In genomic region chr15:56813876-56814275, GRCm38 (mm10) we compare ENCODE assay signal across 14 mouse cellular contexts.
"Had no signal": no experiment of that assay in that cellular context is flagged by ENCODE, and none has a peak within 500 bp of the region (broad histone marks: within the 10 kb centered on the region; RNA-seq: fewer than 3 reads in every experiment).

No protein-coding gene starts in this region.

- H3K36me3 ChIP-seq: limb, embryonic 10.5 days; liver, embryonic 15.5 days; lung, embryonic 15.5 days had no signal

- H3K4me2 ChIP-seq: liver, embryonic 11.5 days; liver, embryonic 15.5 days; lung, embryonic 15.5 days; midbrain, embryonic 11.5 days had no signal

- DNase-seq: kidney, adult 11 months; kidney, postnatal 25 days; layer of hippocampus, adult 9-11 months; retina, postnatal 1 day; right cerebral cortex, postnatal 25 days; thymus, postnatal 36 days had no signal

- H3K27me3 ChIP-seq: liver, embryonic 15.5 days; lung, embryonic 15.5 days; megakaryocyte, embryonic 14.5 days had no signal

- H3K9me3 ChIP-seq: limb, embryonic 10.5 days; liver, embryonic 15.5 days; lung, embryonic 15.5 days; megakaryocyte, embryonic 14.5 days had no signal

- H3K9ac ChIP-seq: liver, embryonic 15.5 days; lung, embryonic 15.5 days had no signal

- H3K4me1 ChIP-seq: liver, embryonic 15.5 days had no signal

- ATAC-seq: midbrain, embryonic 16.5 days had no signal

- H3K4me3 ChIP-seq: limb, embryonic 10.5 days; liver, embryonic 15.5 days; lung, embryonic 15.5 days; megakaryocyte, embryonic 14.5 days had no signal

- H3K27ac ChIP-seq: limb, embryonic 10.5 days; liver, embryonic 15.5 days; lung, embryonic 15.5 days; macrophage had no signal
